Mouse (Mus musculus): ENCODE measurements around the gene Ccdc14. TPM values are rescaled to one million over a fixed set of nuclear protein-coding genes. Genes with fewer than 3 reads are reported as not detected.
A peak's percentile ranks its signal among the peaks of the same experiment; 100 is the strongest.
"Not testable (repeated sequence)": the region's sequence is repeated elsewhere in the genome, so short reads cannot be mapped to it uniquely, and the experiment has no call there.

Gene Ccdc14
- polyA plus RNA-seq, 1 experiment: 0.71 TPM

GRCm38 (mm10) chr16:34689879-34690278, 537 bp upstream of the Ccdc14 start:
- no peaks in the 10 kb centered on the region for H3K36me3 ChIP-seq (ENCODE audit: control insufficient read depth, insufficient read depth, low read length)
- TF ChIP-seq POLR2A (IDR thresholded peaks at IDR 0.05; ENCODE audit: low read depth, low read length) (no peak), CTCF (IDR thresholded peaks at IDR 0.05; ENCODE audit: extremely low read depth, insufficient read length, insufficient replicate concordance, low read depth, low read length) (no peak)
- H3K4me1 ChIP-seq (ENCODE audit: control insufficient read depth, insufficient read depth, insufficient read length, low read length): peaks cover 4% of the 10 kb centered on the region; the same call in 1 of the 2 replicates
- H3K27me3 ChIP-seq (ENCODE audit: control insufficient read depth, insufficient read depth, low read length): no peaks in the 10 kb centered on the region
- H3K27ac ChIP-seq (ENCODE audit: insufficient read depth, low read depth, low read length): no peak overlapping the region
- WGBS: 65% methylated on average over 3 of the region's 3 CpGs
- H3K4me3 ChIP-seq (ENCODE audit: low read depth, low read length): no peak overlapping the region

- 9% methylated on average over 11 of the region's 11 CpGs for WGBS
- no peak for TF ChIP-seq POLR2A (IDR thresholded peaks at IDR 0.05; ENCODE audit: low read depth, low read length)
- TF ChIP-seq CTCF (IDR thresholded peaks at IDR 0.05; ENCODE audit: extremely low read depth, insufficient read length, insufficient replicate concordance, low read depth, low read length): no peak
- Histone ChIP-seq H3K27ac (ENCODE audit: insufficient read depth, low read depth, low read length) (no peak overlapping the region), H3K27me3 (ENCODE audit: control insufficient read depth, insufficient read depth, low read length) (no peaks in the 10 kb centered on the region), H3K4me3 (ENCODE audit: low read depth, low read length) (peak overlapping the region; percentile 95), H3K36me3 (ENCODE audit: control insufficient read depth, insufficient read depth, low read length) (0 out of 2 replicates have a peak, but pooled peaks cover under 1% of the 10 kb centered on the region), H3K4me1 (ENCODE audit: control insufficient read depth, insufficient read depth, insufficient read length, low read length) (peaks cover 4% of the 10 kb centered on the region; the same call in 1 of the 2 replicates)
Observed at GRCm38 (mm10) chr16:34691156-34691555, 740 bp downstream of the Ccdc14 start.

DNA sequence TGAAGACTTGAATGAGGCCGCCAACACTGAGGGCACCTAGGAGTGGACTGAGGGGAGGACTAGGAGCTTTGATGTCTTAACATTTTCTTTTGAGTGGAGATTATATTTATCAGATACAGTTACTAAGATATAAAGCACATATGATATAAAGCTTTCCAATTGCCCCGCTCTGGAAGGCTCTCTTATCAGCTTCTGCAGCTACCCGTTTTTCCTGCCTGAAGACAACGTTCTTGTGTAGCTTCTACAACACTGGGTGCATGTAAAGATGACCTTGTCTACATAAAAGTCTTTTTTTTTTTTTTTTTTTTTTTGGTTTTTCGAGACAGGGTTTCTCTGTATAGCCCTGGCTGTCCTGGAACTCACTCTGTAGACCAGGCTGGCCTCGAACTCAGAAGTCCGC, 4.1 kb downstream of the Ccdc14 start:
- TF ChIP-seq CTCF (IDR thresholded peaks at IDR 0.05; ENCODE audit: extremely low read depth, insufficient read length, insufficient replicate concordance, low read depth, low read length) (no peak), POLR2A (IDR thresholded peaks at IDR 0.05; ENCODE audit: low read depth, low read length) (no peak)
- Histone ChIP-seq H3K4me3 (ENCODE audit: low read depth, low read length) (no peak overlapping the region), H3K27ac (ENCODE audit: insufficient read depth, low read depth, low read length) (no peak overlapping the region), H3K36me3 (ENCODE audit: control insufficient read depth, insufficient read depth, low read length) (peaks cover 3% of the 10 kb centered on the region; the same call in 1 of the 2 replicates), H3K4me1 (ENCODE audit: control insufficient read depth, insufficient read depth, insufficient read length, low read length) (peaks cover 4% of the 10 kb centered on the region; the same call in 1 of the 2 replicates), H3K27me3 (ENCODE audit: control insufficient read depth, insufficient read depth, low read length) (no peaks in the 10 kb centered on the region)
- 76% methylated on average over 7 of the region's 7 CpGs for whole genome bisulfite sequencing

DNA sequence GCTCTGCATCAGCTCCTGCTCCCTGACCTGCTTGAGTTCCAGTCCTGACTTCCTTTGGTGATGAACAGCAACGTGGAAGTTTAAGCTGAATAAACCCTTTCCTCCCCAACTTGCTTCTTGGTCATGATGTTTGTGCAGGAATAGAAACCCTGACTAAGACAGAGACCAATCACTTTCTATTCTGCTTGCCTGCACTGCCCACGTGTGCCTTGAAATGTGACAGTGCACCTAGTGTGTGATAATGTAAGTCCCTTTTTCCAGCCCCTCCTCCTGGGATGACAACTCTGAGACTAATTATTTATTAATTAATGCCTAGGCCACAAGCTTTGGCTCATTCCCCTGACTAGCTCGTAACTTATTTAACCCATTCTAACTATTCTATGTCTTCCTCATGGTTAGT, 8.3 kb downstream of the Ccdc14 start:
- H3K36me3 ChIP-seq (ENCODE audit: control insufficient read depth, insufficient read depth, low read length); H3K27ac ChIP-seq (ENCODE audit: insufficient read depth, low read depth, low read length); H3K27me3 ChIP-seq (ENCODE audit: control insufficient read depth, insufficient read depth, low read length); H3K4me3 ChIP-seq (ENCODE audit: low read depth, low read length); H3K4me1 ChIP-seq (ENCODE audit: control insufficient read depth, insufficient read depth, insufficient read length, low read length): not testable (repeated sequence)
- WGBS: 64% methylated on average over 3 of the region's 3 CpGs

- peaks cover 7% of the 10 kb centered on the region for H3K36me3 ChIP-seq (ENCODE audit: control insufficient read depth, insufficient read depth, low read length)
- 14% methylated on average over 7 of the region's 7 CpGs for WGBS
- TF ChIP-seq CTCF (IDR thresholded peaks at IDR 0.05; ENCODE audit: extremely low read depth, insufficient read length, insufficient replicate concordance, low read depth, low read length): no peak
- no peak for TF ChIP-seq POLR2A (IDR thresholded peaks at IDR 0.05; ENCODE audit: low read depth, low read length)
Observed at GRCm38 (mm10) chr16:34700165-34700827, 9.9 kb downstream of the Ccdc14 start.

GRCm38 (mm10) chr16:34700828-34701216, 10.4 kb downstream of the Ccdc14 start:
- TF ChIP-seq CTCF (IDR thresholded peaks at IDR 0.05; ENCODE audit: extremely low read depth, insufficient read length, insufficient replicate concordance, low read depth, low read length) (no peak), POLR2A (IDR thresholded peaks at IDR 0.05; ENCODE audit: low read depth, low read length) (no peak)
- 77% methylated on average over 6 of the region's 6 CpGs for WGBS
- no peaks in the 10 kb centered on the region for H3K4me1 ChIP-seq (ENCODE audit: control insufficient read depth, insufficient read depth, insufficient read length, low read length)
- H3K4me3 ChIP-seq (ENCODE audit: low read depth, low read length): no peak overlapping the region
- H3K36me3 ChIP-seq (ENCODE audit: control insufficient read depth, insufficient read depth, low read length): peaks cover 11% of the 10 kb centered on the region
- H3K27me3 ChIP-seq (ENCODE audit: control insufficient read depth, insufficient read depth, low read length): no peaks in the 10 kb centered on the region
- no peak overlapping the region for H3K27ac ChIP-seq (ENCODE audit: insufficient read depth, low read depth, low read length)

More at GRCm38 (mm10) chr16:34700165-34700827, 9.9 kb downstream of the Ccdc14 start:
- H3K27ac ChIP-seq (ENCODE audit: insufficient read depth, low read depth, low read length): no peak overlapping the region
- H3K4me3 ChIP-seq (ENCODE audit: low read depth, low read length): no peak overlapping the region
- H3K27me3 ChIP-seq (ENCODE audit: control insufficient read depth, insufficient read depth, low read length): no peaks in the 10 kb centered on the region
- H3K4me1 ChIP-seq (ENCODE audit: control insufficient read depth, insufficient read depth, insufficient read length, low read length): no peaks in the 10 kb centered on the region

GRCm38 (mm10) chr16:34706019-34706418, 15.6 kb downstream of the Ccdc14 start:
- peak overlapping the region; percentile 69 for H3K27ac ChIP-seq (ENCODE audit: insufficient read depth, low read depth, low read length)
- H3K27me3 ChIP-seq (ENCODE audit: control insufficient read depth, insufficient read depth, low read length): no peaks in the 10 kb centered on the region
- H3K4me3 ChIP-seq (ENCODE audit: low read depth, low read length): no peak overlapping the region
- no peaks in the 10 kb centered on the region for H3K4me1 ChIP-seq (ENCODE audit: control insufficient read depth, insufficient read depth, insufficient read length, low read length)
- peaks cover 18% of the 10 kb centered on the region for H3K36me3 ChIP-seq (ENCODE audit: control insufficient read depth, insufficient read depth, low read length)
- 71% methylated on average over 2 of the region's 2 CpGs for WGBS
- TF ChIP-seq POLR2A (IDR thresholded peaks at IDR 0.05; ENCODE audit: low read depth, low read length) (no peak), CTCF (IDR thresholded peaks at IDR 0.05; ENCODE audit: extremely low read depth, insufficient read length, insufficient replicate concordance, low read depth, low read length) (no peak)
